Mouse (Mus musculus) hematopoietic stem cell, adult 5-6 weeks (primary cell): ENCODE data around the gene Nup210l. TPM values are rescaled to one million over a fixed set of nuclear protein-coding genes. Genes with fewer than 3 reads are reported as not detected.

Experiments used
- ATAC-seq, 2 experiments: fragments of 125-278 bp in 1 of 2; replicated peaks in 1 of 2; 2 replicates each; pipeline ENCODE4 v1.8.0; 2016 to 2017; ENCODE audit warnings: inconsistent platforms in 2 of 2, mild to moderate bottlenecking in 2 of 2, moderate number of reproducible peaks in 2 of 2, low read depth in 1 of 2, moderate TSS enrichment in 1 of 2; ENCODE audit not compliant: low FRiP score in 2 of 2, poor library complexity in 2 of 2, severe bottlenecking in 2 of 2, insufficient read depth in 1 of 2, low TSS enrichment in 1 of 2
- total RNA-seq: library from RNA; stranded (forward); fragments of 172-1452, 232-1000 nt; gene quantifications from 2 replicates; pipeline ENCODE4 v1.2.3, GENCODE M21; 2017

Gene Nup210l
- total RNA-seq, result 0.45 and 0.88 TPM in 2 replicates

DNA sequence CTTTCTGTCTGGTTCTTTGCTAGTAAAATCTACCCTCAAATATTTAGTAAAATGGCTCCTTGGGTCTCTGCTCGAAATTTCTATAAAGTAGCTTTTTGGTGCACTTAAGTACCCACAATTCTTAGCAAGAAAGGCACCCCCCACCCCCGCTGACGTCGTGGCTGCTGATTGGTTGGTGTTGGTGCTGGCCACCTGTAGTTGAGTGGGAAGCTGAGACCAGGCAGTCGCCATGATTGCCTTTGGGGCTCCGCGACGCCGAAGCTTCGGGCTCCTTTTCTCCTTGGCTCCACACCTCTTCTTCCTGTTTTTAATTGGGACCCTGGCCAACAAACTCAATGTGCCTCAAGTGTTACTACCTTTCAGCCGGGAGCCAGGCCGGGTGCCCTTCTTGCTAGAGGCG is at the start of gene Nup210l:
Nup210l (plus strand) TSS at position 195 of the 400 bp plus-strand sequence.
- no peak for ATAC-seq

DNA sequence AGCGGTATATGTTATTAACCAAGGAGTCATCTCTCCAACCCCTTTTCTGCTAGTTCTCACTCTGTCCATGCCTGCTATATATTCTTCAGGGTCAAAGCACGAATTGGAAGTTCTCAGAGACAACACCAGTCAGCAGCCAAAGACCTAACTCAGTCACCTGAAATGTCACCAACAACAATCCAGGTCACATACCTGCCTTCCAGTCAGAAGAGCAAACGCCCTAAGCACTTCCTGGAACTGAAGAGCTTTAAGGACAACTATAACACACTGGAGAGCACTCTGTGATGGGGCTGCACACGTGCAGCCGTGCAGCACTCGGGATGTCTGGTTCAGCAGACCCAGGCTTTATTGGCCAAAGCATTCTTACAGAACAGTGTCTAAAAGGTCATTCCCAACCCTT is 42.4 kb upstream of the Nup210l start:
- ATAC-seq, result no peak

DNA sequence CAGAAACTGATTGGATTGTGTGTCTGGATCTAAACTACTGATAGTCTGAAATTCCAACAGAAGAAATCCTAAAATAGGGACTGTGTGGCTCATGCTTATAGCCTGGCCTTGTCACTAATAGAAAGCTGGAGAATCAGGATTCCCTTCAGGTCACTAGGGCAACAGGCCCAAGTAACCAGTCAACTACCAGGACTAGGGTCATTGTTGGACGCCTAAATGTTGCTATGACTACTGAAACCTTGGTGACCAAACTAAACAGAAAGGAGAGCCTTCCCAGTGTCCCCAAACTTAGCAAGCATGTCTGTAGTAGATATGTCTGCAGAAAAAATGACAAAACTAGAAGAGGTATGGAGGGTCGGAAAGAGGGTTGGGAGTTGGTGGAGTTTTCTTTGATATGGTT is 41.4 kb upstream of the Nup210l start:
- ATAC-seq, result no peak

GRCm38 (mm10) chr3:90064383-90064782 is 39.5 kb upstream of the Nup210l start:
- ATAC-seq, result no peak

GRCm38 (mm10) chr3:90065553-90065952 is 38.4 kb upstream of the Nup210l start:
- ATAC-seq, result peak in 1 of 2 experiments; percentile 51; a peak in 1 of 4 replicates

DNA sequence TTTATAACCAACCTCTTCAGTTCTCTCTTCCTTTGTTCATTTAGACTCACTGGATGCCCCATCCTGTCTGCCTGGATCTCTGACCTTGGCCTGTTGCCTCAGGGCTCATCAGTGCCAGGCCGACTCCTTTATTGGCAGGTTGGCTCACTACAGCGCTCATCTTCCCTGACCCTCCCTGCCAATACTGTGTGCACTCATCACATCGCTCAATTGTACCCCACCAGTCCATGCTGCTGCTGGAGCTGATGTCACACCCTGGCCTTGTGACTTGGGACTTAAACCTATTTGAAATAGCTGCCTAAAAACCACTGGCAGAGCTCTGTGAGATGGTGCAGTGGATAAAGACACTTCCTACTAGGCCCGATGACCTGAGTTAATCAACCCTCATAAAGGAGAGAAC is 36.1 kb upstream of the Nup210l start:
- ATAC-seq, result no peak

GRCm38 (mm10) chr3:90069688-90070087 is 34.2 kb upstream of the Nup210l start:
- ATAC-seq, result no peak

DNA sequence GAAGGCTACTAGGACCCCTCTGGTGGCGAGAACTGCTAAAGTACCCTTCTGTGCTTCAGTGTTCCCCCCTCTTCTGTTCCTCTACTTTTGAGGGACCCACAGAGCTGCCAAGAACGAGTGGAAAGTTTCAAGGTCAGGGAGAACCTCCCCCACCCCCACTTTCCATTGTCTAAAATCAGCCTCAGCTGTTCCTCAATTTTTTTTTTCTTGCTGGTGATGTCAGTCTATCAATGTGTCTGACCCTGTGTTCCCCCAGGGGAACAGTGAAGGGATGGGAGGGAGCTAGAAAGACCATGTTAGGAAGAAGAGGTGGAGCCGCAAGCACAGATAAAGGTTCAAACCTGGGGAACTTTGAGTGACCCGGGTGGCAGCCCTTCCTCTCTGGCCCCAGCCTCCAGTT is 31.6 kb upstream of the Nup210l start, which contains the start of gene Tpm3:
Tpm3 (plus strand) TSS at position 356 of the 400 bp plus-strand sequence.
- ATAC-seq, result no peak

- peak in 1 of 2 experiments; percentile 8; a peak in 1 of 4 replicates for ATAC-seq
These were observed 26.8 kb upstream of the Nup210l start for GRCm38 (mm10) chr3:90076921-90077716.

- ATAC-seq, result no peak
These were observed 25.7 kb upstream of the Nup210l start for GRCm38 (mm10) chr3:90078224-90078623.

- ATAC-seq, result peak; percentile 78 to 83
These were observed 24.7 kb upstream of the Nup210l start for GRCm38 (mm10) chr3:90079133-90079762.

DNA sequence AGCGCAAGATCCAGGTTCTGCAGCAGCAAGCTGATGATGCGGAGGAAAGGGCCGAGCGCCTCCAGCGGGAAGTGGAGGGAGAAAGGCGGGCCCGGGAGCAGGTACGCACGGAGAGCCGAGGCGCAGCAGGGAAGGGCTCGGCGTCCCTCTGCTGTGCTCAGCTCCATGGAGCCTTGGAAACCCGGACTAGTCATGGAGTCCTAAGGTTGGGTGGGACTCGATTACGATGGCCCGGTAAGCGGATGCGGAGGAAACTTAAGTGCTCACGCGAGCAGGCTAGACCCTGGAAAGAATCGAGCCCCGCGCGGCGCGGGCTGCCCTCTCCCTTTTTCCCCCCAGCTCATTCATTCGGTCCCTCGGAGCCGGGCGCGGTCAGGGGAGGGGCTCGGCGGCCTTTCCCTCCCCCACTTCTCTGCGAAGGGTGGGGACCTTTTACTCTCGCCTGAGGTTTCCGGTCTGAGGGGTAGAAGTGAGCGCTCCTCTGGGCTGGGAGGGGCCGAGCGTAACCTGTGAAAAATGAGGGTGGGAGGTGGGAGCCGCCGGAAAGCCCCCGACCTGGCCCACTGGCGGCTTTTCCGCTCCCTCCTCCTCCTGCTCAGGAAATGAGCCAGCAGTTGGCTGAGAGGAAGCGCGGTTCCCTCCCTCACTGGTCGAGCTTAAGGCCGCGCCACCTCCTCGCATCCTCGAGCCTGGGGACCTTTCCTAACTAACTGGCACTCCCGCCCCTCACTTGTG is 24.0 kb upstream of the Nup210l start:
- peak; percentile 53 to 54 for ATAC-seq

DNA sequence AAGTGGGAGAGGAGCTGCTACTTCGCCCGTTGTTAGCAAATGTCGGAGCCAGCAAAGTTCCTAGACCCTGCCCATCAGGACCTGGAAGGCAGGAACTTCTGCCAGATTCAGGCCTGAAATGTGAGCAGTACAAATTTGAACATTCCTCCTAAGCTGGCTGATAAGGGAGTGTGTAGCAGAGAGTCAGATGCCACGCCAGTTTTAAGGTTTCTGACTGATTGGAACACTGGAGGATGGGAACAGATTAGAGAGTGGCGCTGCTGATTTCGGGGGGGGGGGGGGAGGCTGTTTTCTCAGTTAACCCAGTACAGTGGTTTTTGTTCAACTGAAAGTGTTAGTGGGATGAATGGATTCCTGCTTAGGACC is 23.5 kb upstream of the Nup210l start:
- ATAC-seq, result no peak

DNA sequence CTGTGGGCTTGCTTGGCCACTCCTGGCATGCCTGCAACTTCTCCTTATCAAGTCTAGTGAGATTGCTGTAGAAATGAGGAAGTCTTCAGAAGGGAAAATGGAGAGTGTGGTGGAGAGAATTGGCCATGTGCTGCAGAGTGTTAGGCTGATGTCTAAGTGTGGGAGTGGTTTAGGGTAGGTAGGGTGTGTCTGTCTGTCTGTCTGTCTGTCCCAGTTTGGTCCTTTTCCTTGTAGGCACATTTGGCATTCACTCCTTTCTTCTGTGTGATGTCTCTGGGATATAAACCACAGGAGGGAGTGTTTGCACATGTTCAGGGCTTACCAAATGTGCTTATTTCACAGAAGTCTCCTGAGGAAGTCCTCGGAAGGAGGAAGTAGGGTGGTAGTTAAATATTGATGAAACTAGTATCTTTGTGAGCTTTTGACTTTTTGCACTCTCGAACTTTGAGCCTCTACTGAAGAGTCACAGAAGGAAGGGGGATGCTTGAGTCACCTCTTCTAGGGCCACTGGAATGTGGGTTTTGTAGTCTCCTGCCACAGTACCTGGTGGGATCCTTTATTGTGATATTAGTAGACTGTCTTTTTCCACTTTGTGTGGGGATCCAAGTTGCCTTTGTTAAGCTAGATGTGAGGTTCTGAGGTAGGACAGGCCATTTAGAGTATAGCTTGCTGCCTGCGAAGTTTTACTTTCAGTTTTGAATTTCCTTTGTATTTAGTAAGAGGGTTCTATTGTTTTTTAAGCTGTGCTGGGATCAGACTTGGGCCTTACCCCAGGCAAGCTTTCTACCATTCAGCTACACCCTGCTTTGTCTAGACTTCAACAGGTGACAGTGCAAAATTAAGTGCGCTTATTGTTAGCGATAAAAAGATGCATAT is 22.3 kb upstream of the Nup210l start:
- peak; percentile 24 to 33 for ATAC-seq

DNA sequence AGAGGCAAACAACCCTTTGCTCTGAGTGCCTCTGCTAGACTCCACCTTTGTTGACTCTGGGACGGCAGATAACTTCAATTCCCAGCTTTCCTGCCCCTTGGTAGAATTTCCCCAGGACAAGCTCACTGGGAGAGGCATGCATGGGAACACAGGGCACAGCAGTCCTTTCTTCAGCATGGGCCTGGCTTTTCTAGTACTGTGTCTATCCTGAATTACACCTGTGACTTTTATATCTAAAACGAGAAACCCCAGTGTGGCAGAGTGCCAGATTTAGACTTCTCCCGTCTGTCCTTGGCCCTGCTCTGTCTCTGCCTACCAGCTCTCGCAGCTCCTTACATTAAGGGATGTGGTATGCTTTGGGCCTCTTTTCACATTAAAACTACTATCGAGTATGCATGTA is 20.9 kb upstream of the Nup210l start:
- no peak for ATAC-seq

DNA sequence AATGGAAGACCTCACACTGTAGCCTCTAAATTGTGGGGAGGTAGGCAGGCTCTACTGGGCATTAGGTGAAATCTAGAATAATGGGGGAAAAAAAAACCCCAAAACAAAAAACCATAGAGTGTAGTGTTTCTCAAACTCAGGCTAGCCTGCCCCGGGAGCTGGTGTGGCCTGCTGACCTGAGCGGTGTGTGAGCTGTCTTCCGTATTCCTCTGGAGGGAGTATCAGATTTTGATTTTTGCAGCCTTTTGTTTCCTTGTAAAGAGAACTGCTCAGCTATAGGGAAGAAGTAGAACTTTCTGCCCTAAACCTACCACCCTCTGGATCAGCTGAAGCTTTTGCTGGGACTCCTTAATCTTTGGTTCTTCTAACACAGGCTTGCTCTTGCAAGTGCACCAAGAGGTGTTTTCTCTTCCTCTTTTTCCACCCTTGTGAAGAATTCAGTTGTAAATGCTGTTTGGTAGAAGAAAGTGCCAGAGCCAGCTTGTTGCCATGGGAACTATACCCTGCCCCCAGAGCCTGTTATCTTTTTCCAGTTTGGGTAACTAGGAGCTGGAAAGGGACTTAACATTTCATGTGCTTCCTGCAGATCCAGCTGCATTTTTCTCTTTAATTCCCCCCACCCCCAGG is 20.1 kb upstream of the Nup210l start:
- ATAC-seq, result no peak

DNA sequence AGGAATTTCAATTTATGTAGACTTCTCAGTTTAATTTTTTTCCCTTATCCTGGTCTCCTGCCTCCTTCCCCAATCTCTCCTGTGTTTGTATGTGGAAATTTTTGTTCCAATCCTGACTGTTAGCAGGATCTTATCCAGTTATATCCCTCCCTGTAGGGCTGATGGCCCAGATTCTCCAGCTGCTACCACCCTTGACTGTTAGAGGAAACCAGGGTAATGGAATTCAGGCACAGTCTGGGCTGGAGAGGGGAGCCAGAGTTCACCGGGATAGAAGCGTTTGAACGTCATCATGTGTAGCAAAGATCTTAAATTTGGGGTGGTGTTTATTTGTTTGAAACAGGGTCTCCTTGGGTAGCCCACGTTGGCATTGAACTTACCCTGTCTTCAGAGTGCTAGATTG is 19.1 kb upstream of the Nup210l start:
- ATAC-seq, result no peak
